Mouse (Mus musculus) leukemia stem cell, adult 10-12 weeks (primary cell): Measurements from ENCODE around the gene Olfr364-ps1. TPM values are rescaled to one million over a fixed set of nuclear protein-coding genes. Genes with fewer than 3 reads are reported as not detected.

Experiments used
- polyA plus RNA-seq: library from polyadenylated mRNA; stranded (reverse); fragments of >175 nt; gene quantifications from 2 replicates; pipeline ENCODE4 v1.2.3, GENCODE M21; 2012; ENCODE audit warnings: low replicate concordance

Gene Olfr364-ps1
- polyA plus RNA-seq = not detected in 2 replicates

GRCm38 (mm10) chr2:37139022-37139421 is at the start of gene Olfr364-ps1:
Olfr364-ps1 (plus strand) TSS chr2:37139322.

DNA sequence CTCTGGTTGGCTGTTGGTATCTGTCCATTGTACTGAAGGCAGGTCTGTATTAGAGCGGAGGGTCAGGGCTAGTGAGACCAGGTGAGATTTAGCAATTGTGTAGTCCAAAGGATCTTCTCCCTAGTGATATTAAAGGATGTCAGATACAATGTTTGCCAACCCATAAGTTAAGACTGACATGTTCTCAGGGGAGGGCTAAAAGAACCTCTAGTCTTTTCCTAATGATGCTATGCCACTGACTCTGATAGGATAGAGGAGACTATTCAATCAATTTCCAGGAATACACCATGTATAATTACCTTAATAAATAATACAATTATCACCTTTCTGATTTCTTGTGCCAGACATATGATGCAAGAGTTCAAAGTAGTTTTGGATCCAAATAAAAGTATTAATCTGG is 21.3 kb upstream of the Olfr364-ps1 start, which contains the start of gene Olfr362:
TSS of gene Olfr362 (minus strand) at position 101 of the 400 bp plus-strand sequence.

GRCm38 (mm10) chr2:37187898-37188297 is 48.8 kb downstream of the Olfr364-ps1 start, which contains the start of gene Olfr365:
Olfr365 (plus strand) TSS chr2:37188198.

Other genes starting within 250 kb of the Olfr364-ps1 start
- gene Olfr353, start 246.4 kb upstream of the Olfr364-ps1 start, polyA plus RNA-seq = 0.03 TPM in 1 of 2 replicates, not detected in the other
- not detected in 2 replicates for gene Olfr354, start 233.6 kb upstream of the Olfr364-ps1 start, polyA plus RNA-seq
- gene Olfr355, start 210.4 kb upstream of the Olfr364-ps1 start, polyA plus RNA-seq = not detected in 2 replicates
- gene Olfr356, start 202.2 kb upstream of the Olfr364-ps1 start, polyA plus RNA-seq = not detected in 2 replicates
- gene Olfr357, start 145.5 kb upstream of the Olfr364-ps1 start, polyA plus RNA-seq = 0.03 TPM in 1 of 2 replicates, not detected in the other
- gene Olfr358, start 130.0 kb upstream of the Olfr364-ps1 start, polyA plus RNA-seq = not detected in 2 replicates
- not detected in 2 replicates for gene Olfr360, start 73.6 kb upstream of the Olfr364-ps1 start, polyA plus RNA-seq
- not detected in 2 replicates for gene Olfr361, start 50.0 kb upstream of the Olfr364-ps1 start, polyA plus RNA-seq
- not detected in 2 replicates for gene Olfr362, start 21.4 kb upstream of the Olfr364-ps1 start, polyA plus RNA-seq
- 0.05 TPM in 1 of 2 replicates, not detected in the other for gene Olfr365, start 48.9 kb downstream of the Olfr364-ps1 start, polyA plus RNA-seq
- gene Olfr366, start 72.3 kb downstream of the Olfr364-ps1 start, polyA plus RNA-seq = not detected in 2 replicates
- gene Olfr368, start 187.2 kb downstream of the Olfr364-ps1 start, polyA plus RNA-seq = not detected in 2 replicates
- 2.6 and 3.6 TPM in 2 replicates for gene Pdcl, start 220.0 kb downstream of the Olfr364-ps1 start, polyA plus RNA-seq